Mouse (Mus musculus) liver, adult 2 months (tissue): ENCODE results near the gene Nr2f6. TPM values are rescaled to one million over a fixed set of nuclear protein-coding genes. Genes with fewer than 3 reads are reported as not detected.

ENCODE experiments used
- DNase-seq: peaks from one replicate; pipeline ENCODE4 v3.0.0-alpha.2; 2011; ENCODE audit warnings: low read depth, low spot score; ENCODE audit errors: extremely low read depth
- H3K27ac ChIP-seq: fragments of 200-500 bp; replicated peaks from 2 replicates; pipeline ENCODE4 v1.5.1; 2012; ENCODE audit warnings: low read depth, mild to moderate bottlenecking, control low read depth, inconsistent platforms, low read length; ENCODE audit not compliant: insufficient read depth
- H3K27me3 ChIP-seq: fragments of 200-500 bp; 2 replicates; pipeline ENCODE4 v1.6.1; 2012; ENCODE audit warnings: mild to moderate bottlenecking, moderate library complexity, low read length, inconsistent platforms; ENCODE audit not compliant: control insufficient read depth, insufficient read depth
- H3K36me3 ChIP-seq: fragments of 200-500 bp; 2 replicates; pipeline ENCODE4 v1.6.1; 2012; ENCODE audit warnings: low read length, inconsistent platforms; ENCODE audit not compliant: control insufficient read depth, insufficient read depth
- H3K4me1 ChIP-seq: fragments of 200-500 bp; 2 replicates; pipeline ENCODE4 v1.6.1; 2011; ENCODE audit warnings: low read length; ENCODE audit not compliant: control insufficient read depth, insufficient read depth
- H3K4me3 ChIP-seq: fragments of 200-500 bp; 2 replicates; pipeline ENCODE4 v1.5.1; 2011; ENCODE audit warnings: low read depth, mild to moderate bottlenecking, control low read depth, low read length, moderate library complexity; ENCODE audit not compliant: insufficient read depth
- H3K79me2 ChIP-seq: fragments of 200-500 bp; 2 replicates; pipeline ENCODE4 v1.6.1; 2012; ENCODE audit warnings: inconsistent platforms, mild to moderate bottlenecking, low read length, moderate library complexity; ENCODE audit not compliant: control insufficient read depth, insufficient read depth
- H3K9ac ChIP-seq: fragments of 200-500 bp; 2 replicates; pipeline ENCODE4 v1.6.1; 2012; ENCODE audit warnings: low read depth, mild to moderate bottlenecking, control low read depth, inconsistent platforms, low read length
- CTCF ChIP-seq: fragments of 200-500 bp; IDR thresholded peaks from 2 replicates; pipeline ENCODE4 v1.5.1; 2011; ENCODE audit warnings: low read depth, low read length, control low read depth
- POLR2A ChIP-seq: fragments of 200-500 bp; IDR thresholded peaks from 2 replicates; pipeline ENCODE4 v1.6.1; 2011; ENCODE audit warnings: low read length, control low read depth; ENCODE audit not compliant: insufficient read depth; ENCODE audit errors: extremely low read depth
- WGBS: fragments of 180-500 bp; shearing (Covaris S2); methylation state at CpG from one replicate; pipeline ENCODE4 v1.1.7; 2018; 5-methylcytosine and 5-hydroxymethylcytosine counted together
- polyA plus RNA-seq: library from polyadenylated mRNA; depleted of rRNA; stranded (reverse); fragments of >200 nt; gene quantifications from 2 replicates; pipeline ENCODE4 v1.2.3, GENCODE M21; 2012
- total RNA-seq: library from RNA; depleted of rRNA; stranded (reverse); fragments of >200 nt; gene quantifications from 2 replicates; pipeline ENCODE4 v1.2.3, GENCODE M21; 2014

Gene Nr2f6
- total and polyA plus RNA-seq, 2 experiments, result 73.9 to 319 TPM

DNA sequence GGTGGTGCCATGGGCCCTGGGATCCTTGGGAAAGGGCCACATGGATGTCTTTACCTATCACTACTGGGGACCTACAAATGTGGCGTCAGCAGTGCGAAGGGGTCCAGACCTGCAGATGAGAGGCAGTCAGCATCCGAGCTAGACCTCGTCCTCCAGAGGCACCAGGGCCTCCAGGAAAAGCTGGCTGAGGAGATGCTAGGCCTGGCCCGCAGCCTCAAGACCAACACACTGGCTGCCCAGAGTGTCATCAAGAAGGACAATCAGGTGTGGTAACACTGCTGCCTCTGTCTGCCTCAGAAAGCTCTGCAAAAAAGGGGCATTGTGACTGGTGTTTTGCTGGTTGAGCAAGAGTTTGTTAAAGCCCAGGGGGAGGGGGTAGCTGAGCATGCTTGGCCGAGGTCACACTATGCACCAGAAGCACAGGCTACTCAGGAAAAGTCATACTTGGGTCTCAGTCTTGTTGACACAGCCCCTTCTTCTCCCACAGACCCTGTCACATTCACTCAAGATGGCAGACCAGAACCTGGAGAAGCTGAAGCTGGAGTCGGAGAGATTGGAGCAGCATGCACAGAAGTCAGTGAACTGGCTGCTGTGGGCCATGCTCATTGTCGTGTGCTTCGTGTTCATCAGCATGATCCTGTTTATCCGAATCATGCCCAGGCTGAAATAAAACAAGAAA is 12.6 kb downstream of the Nr2f6 start:
- Histone ChIP-seq H3K27me3 (no peaks in the 10 kb centered on the region), H3K9ac (no peak overlapping the region), H3K27ac (no peak overlapping the region), H3K79me2 (peaks cover 3% of the 10 kb centered on the region; the same call in 1 of the 2 replicates), H3K4me3 (no peak overlapping the region), H3K36me3 (peaks cover 3% of the 10 kb centered on the region; the same call in 1 of the 2 replicates), H3K4me1 (peaks cover 12% of the 10 kb centered on the region)
- TF ChIP-seq CTCF, result no peak
- no peak for DNase-seq
- WGBS, result 94% methylated on average over 10 of the region's 10 CpGs

DNA sequence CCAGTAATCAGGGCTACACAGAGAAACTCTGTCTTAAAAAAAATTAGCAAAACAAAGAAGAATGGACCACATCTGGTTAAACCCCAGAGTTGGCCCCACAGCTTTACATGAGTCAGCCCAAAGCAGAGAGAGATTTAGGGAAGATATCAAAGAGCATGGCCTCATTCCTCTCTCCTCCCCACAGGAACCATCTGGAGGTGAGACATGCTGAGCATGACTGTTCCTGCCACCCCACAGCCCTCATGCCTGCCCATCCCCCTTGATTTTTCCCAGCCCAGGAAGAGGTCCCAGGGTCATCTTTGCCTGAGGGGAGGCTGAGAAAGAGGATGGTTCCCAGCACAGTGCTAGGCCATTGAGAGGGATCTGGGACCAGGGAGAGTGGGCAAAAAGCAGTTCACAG is 13.4 kb downstream of the Nr2f6 start:
- no peak overlapping the region for H3K4me3 ChIP-seq
- H3K9ac ChIP-seq, result no peak overlapping the region
- no peak overlapping the region for H3K27ac ChIP-seq
- no peaks in the 10 kb centered on the region for H3K27me3 ChIP-seq
- H3K79me2 ChIP-seq, result peaks cover 3% of the 10 kb centered on the region; the same call in 1 of the 2 replicates
- no peak for TF ChIP-seq CTCF
- TF ChIP-seq POLR2A, result no peak
- H3K36me3 ChIP-seq, result no peaks in the 10 kb centered on the region
- H3K4me1 ChIP-seq, result peaks cover 12% of the 10 kb centered on the region
- DNase-seq, result no peak

DNA sequence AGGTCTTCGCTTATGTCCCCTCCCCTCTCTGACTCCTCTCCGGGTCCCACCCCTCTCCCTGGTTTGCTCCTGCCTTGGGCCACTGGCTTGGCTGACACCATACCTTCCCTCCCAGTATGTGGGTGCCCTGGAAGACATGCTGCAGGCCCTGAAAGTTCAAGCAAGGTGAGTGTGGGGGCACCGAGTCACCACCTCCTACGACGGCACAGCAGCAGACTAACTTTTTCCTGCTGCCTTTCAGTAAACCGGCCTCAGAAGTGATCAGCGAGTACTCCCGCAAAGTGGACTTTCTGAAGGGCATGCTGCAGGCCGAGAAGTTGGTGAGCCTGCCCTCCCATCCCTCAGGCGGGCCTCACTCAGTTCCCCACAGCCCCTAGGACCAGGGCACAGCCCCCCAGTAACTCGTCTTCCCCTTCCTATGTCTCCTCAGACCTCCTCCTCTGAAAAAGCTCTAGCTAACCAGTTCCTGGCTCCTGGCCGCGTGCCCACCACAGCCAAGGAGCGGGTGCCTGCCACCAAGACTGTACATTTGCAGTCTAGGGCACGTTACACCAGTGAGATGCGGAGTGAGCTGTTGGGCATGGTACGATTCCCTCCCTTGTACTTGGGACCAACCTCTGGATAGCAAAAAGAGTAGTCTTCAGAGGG is 14.1 kb downstream of the Nr2f6 start:
- 29% methylated on average over 17 of the region's 17 CpGs for WGBS
- DNase-seq, result no peak
- H3K27ac ChIP-seq, result peak overlapping the region; percentile 65
- H3K36me3 ChIP-seq, result no peaks in the 10 kb centered on the region
- H3K4me1 ChIP-seq, result peaks cover 10% of the 10 kb centered on the region
- H3K79me2 ChIP-seq, result peaks cover 3% of the 10 kb centered on the region; the same call in 1 of the 2 replicates
- H3K9ac ChIP-seq, result peak overlapping the region; percentile 72
- no peaks in the 10 kb centered on the region for H3K27me3 ChIP-seq
- no peak for TF ChIP-seq CTCF
- 0 out of 2 replicates have a peak, but pooled peaks have one; percentile 1 for TF ChIP-seq POLR2A
- peak overlapping the region; percentile 71 for H3K4me3 ChIP-seq

DNA sequence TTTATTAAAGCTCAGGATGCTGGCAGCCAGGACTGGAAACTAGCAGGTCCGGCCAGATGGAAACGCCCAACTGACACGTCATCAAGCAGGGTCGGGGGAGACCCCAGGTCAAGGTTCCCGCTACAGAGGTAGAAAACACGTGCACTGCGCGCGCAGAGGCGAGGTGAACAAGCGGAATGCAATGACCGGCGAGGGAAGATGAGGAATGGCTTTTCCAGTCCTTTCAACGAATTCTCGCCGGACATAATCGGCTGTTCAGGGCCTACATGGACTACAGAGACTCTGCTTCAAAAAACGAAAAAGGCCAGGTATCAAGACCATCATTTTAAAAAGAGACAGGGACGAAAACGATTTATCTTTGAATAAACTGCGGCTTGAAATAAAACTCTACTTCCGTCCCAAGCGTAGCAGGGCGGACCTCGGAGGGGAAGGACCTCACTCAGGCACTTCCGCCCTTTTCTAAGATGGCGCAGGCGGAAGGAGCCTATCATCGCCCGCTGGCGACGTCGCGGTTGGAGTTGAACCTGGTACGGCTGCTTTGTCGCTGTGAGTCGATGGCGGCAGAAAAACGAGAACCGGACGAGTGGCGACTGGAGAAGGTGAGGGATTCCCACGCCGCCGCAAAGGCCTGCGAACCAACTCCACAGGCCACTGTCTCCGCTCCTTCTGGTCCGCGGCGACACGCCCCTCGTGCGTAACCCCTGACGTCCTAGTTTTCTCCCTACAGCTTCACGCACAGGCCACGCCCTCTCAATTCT is 14.8 kb downstream of the Nr2f6 start, which contains the start of gene Use1:
TSS of gene Use1 (plus strand) at position 78 of the 758 bp plus-strand sequence.
- peak; percentile 95 for DNase-seq
- peaks cover 8% of the 10 kb centered on the region for H3K4me1 ChIP-seq
- peak within 1 kb of the TSS; percentile 80 for H3K9ac ChIP-seq
- no peaks in the 10 kb centered on the region for H3K36me3 ChIP-seq
- peak within 1 kb of the TSS; percentile 71 for H3K4me3 ChIP-seq
- WGBS, result under 1% methylated on average over 56 of the region's 56 CpGs
- no peaks in the 10 kb centered on the region for H3K27me3 ChIP-seq
- H3K79me2 ChIP-seq, result peaks cover 3% of the 10 kb centered on the region; the same call in 1 of the 2 replicates
- no peak for TF ChIP-seq CTCF
- TF ChIP-seq POLR2A, result 0 out of 2 replicates have a peak, but pooled peaks have one; percentile 36
- H3K27ac ChIP-seq, result peak within 1 kb of the TSS; percentile 83

DNA sequence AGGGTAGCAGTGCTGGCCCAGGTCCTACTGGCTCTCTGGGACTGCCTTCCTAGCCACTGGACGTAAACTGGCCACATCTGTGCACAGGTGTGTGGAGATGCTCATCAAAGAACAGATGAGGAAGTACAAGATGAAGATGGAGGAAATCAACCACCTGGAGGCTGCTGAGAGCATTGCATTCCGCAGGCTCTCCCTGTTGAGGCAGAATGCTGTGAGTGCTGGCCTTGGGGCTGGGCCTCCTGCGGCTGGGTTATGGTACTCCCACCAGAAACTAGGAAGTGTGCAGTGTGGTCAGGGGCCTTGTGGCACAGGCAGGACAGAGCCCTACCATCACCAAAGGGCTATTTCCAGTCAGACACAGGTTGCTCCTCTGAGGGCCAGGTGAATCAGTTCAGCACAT is 23.7 kb downstream of the Nr2f6 start:
- Histone ChIP-seq H3K79me2 (no peaks in the 10 kb centered on the region), H3K36me3 (peaks cover 1% of the 10 kb centered on the region; the same call in 1 of the 2 replicates), H3K27me3 (no peaks in the 10 kb centered on the region), H3K4me3 (no peak overlapping the region), H3K27ac (no peak overlapping the region), H3K9ac (no peak overlapping the region), H3K4me1 (no peaks in the 10 kb centered on the region)
- 84% methylated on average over 3 of the region's 3 CpGs for WGBS
- TF ChIP-seq CTCF, result no peak
- no peak for DNase-seq

DNA sequence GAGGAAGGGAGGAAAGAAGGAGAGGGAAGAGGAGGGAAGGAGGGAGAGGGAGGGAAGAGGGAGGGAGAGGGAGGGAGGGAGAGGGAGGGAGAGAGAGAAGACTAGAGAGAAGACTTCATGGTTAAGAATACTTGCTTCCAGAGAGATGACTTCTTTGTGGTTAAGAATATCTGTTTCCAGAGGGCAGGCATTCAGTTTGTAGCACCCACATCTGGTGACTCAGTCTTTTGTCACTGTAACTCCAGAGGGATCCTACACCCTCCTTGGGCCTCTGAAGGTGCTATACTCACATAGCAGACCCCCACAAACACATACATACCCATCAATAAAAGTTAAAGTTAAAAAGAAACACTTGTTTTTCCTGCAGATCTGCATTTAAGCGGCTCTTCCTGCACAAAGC is 30.2 kb downstream of the Nr2f6 start:
- no peak for DNase-seq
- no peak for TF ChIP-seq CTCF
- no peak for TF ChIP-seq POLR2A
- H3K27me3 ChIP-seq, result no peaks in the 10 kb centered on the region
- 90% methylated on average over 1 of the region's 1 CpGs for WGBS
- no peaks in the 10 kb centered on the region for H3K4me1 ChIP-seq
- H3K9ac ChIP-seq, result no peak overlapping the region
- H3K27ac ChIP-seq, result no peak overlapping the region
- no peaks in the 10 kb centered on the region for H3K79me2 ChIP-seq
- no peak overlapping the region for H3K4me3 ChIP-seq
- peaks cover 18% of the 10 kb centered on the region for H3K36me3 ChIP-seq
